Mouse (Mus musculus) CH12.LX (cell line): ENCODE results near the gene Timm13.

Source experiments
- BHLHE40 ChIP-seq: IDR thresholded peaks from 2 replicates; pipeline ENCODE4 v1.6.1; 2011; ENCODE audit warnings: mild to moderate bottlenecking, low read depth, low read length, improper control_type of control experiment
- CHD1 ChIP-seq: IDR thresholded peaks from 2 replicates; pipeline ENCODE4 v1.6.1; 2012; ENCODE audit warnings: low read depth, low read length, improper control_type of control experiment, inconsistent platforms
- CTCF ChIP-seq, 2 experiments: IDR thresholded peaks in 1 of 2; conservative IDR thresholded peaks in 1 of 2; 2 replicates each; pipeline ENCODE4 v1.5.1; 2011 to 2012; ENCODE audit warnings: low read depth in 2 of 2, low read length in 2 of 2, improper control_type of control experiment in 1 of 2, inconsistent platforms in 1 of 2, mild to moderate bottlenecking in 1 of 2, moderate library complexity in 1 of 2
- EP300 ChIP-seq: IDR thresholded peaks from 2 replicates; pipeline ENCODE4 v1.6.1; 2011; ENCODE audit warnings: low read length, improper control_type of control experiment
- ETS1 ChIP-seq: conservative IDR thresholded peaks from 2 replicates; pipeline ENCODE4 v1.6.1; 2012; ENCODE audit warnings: low read depth, mild to moderate bottlenecking, inconsistent platforms, low read length, improper control_type of control experiment, moderate library complexity
- KAT2A ChIP-seq: IDR thresholded peaks from 2 replicates; pipeline ENCODE4 v1.6.1; 2012; ENCODE audit warnings: low read length, improper control_type of control experiment, inconsistent platforms; ENCODE audit not compliant: insufficient replicate concordance
- POLR2A ChIP-seq: IDR thresholded peaks from 2 replicates; pipeline ENCODE4 v1.6.1; 2011; ENCODE audit warnings: low read depth, mild to moderate bottlenecking, improper control_type of control experiment, low read length
- RAD21 ChIP-seq: IDR thresholded peaks from 2 replicates; pipeline ENCODE4 v1.6.1; 2011; ENCODE audit warnings: low read depth, mild to moderate bottlenecking, low read length, improper control_type of control experiment, moderate library complexity
- TCF12 ChIP-seq: IDR thresholded peaks from 2 replicates; pipeline ENCODE4 v1.6.1; 2014; ENCODE audit warnings: low read depth, mild to moderate bottlenecking, inconsistent platforms, low read length, improper control_type of control experiment
- USF2 ChIP-seq: conservative IDR thresholded peaks from 2 replicates; pipeline ENCODE4 v1.6.1; 2011; ENCODE audit warnings: low read depth, low read length, improper control_type of control experiment
- ZMIZ1 ChIP-seq: IDR thresholded peaks from 2 replicates; pipeline ENCODE4 v1.6.1; 2012; ENCODE audit warnings: low read depth, mild to moderate bottlenecking, inconsistent platforms, low read length, improper control_type of control experiment

GRCm38 (mm10) chr10:80932700-80933420, 32.1 kb upstream of the Timm13 start:
- peak; percentile 45; the same call in 1 of the 2 replicates for TF ChIP-seq BHLHE40
- no peak for TF ChIP-seq CHD1
- no peak; the same call in 1 of the 2 replicates for TF ChIP-seq POLR2A
- TF ChIP-seq EP300 = no peak
- no peak for TF ChIP-seq RAD21
- TF ChIP-seq KAT2A = no peak
- TF ChIP-seq ETS1 = peak; percentile 50; the same call in 1 of the 2 replicates
- no peak for TF ChIP-seq CTCF (conservative IDR thresholded peaks at IDR 0.05 in 1 of 2, IDR thresholded peaks at IDR 0.05 in 1 of 2; ENCODE audit: low read depth in 2 of 2, low read length in 2 of 2)
- TF ChIP-seq TCF12 = no peak
- TF ChIP-seq ZMIZ1 = no peak
- TF ChIP-seq USF2 = no peak
